Mouse (Mus musculus): Measurements from ENCODE around the gene Hist1h4d.

DNA sequence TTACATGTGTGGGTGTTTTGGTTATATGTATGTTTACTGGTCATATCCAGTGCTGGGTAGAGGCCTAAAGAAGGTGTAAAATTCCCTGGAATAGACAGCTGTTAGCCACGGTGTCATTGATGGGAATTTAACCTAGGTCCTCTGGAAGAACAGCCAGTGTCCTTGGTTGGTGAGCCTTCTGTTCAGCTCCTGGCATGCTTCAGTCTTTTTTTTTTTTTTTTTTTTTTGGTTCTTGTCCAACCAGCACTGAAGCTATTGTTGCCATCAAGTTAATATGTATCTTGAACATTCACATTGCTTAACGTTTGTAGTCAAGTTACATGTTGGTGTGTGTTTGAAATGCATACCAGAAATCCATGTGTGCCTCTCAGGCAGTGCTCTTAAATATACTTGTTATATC lies 16.9 kb upstream of the Hist1h4d start:
- TF ChIP-seq CTCF (IDR thresholded peaks at IDR 0.05; ENCODE audit: insufficient read depth, low read depth, low read length) (no peak), POLR2A (IDR thresholded peaks at IDR 0.05; ENCODE audit: insufficient read depth, low read depth, low read length) (no peak)

All from olfactory bulb, adult 2 months (tissue).